28 mouse cellular contexts compared by ENCODE assay signal in the genomic region with DNA sequence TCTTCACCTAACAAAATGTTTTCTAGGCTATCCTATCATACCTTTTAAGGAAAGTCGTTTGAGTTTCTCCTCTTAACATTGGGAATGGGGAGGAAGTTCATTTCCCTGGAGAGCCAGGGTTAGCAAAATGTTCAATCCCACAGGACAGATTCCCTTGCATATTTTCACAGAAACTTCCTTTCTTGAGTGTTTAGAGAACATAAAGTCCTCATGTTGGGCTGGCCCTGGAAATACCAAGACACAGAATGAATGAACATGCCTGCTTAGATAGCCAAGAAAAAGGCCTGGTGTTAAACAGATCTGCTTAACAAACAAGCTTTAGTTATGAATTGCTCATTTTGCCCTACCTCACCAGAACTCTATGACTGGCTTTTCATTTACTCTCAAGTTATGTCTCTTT. TPM values are rescaled to one million over a fixed set of nuclear protein-coding genes. Genes with fewer than 3 reads are reported as not detected.
A peak's percentile ranks its signal among the peaks of the same experiment; 100 is the strongest.
DNase-seq lines count a peak whose midpoint lies in the region; ATAC-seq and TF ChIP-seq lines count a peak whose summit lies in the region.
"Had no signal": no experiment of that assay in that cellular context is flagged by ENCODE, and none has a peak within 500 bp of the region (broad histone marks: within the 10 kb centered on the region; RNA-seq: fewer than 3 reads in every experiment).

No protein-coding gene starts in this region.

- H3K9me3 ChIP-seq in heart, embryonic 13.5 days, result no peaks in the 10 kb centered on the region
- no peaks in the 10 kb centered on the region for H3K9me3 ChIP-seq in liver, embryonic 13.5 days (replicated peaks)
- no peaks in the 10 kb centered on the region for H3K9me3 ChIP-seq in liver, postnatal 0 days (ENCODE audit: low read length)
- H3K9me3 ChIP-seq: embryonic facial prominence, embryonic 10.5 days; limb, embryonic 15.5 days had no signal

- WGBS in heart, embryonic 13.5 days, result 71% methylated on average over 1 of the region's 1 CpGs
- WGBS in liver, embryonic 13.5 days (ENCODE audit: insufficient replicate concordance), result 74% methylated on average over 1 of the region's 1 CpGs
- WGBS in liver, postnatal 0 days (ENCODE audit: insufficient replicate concordance), result 84% methylated on average over 1 of the region's 1 CpGs

- no peak for TF ChIP-seq EP300 in liver, postnatal 0 days (IDR thresholded peaks at IDR 0.05; ENCODE audit: low read depth)

- H3K4me1 ChIP-seq in heart, embryonic 13.5 days, result peaks cover 20% of the 10 kb centered on the region
- H3K4me1 ChIP-seq in liver, embryonic 13.5 days (replicated peaks), result peaks cover 72% of the 10 kb centered on the region
- peaks cover 32% of the 10 kb centered on the region for H3K4me1 ChIP-seq in liver, postnatal 0 days (ENCODE audit: insufficient read depth)

- ATAC-seq in heart, embryonic 13.5 days (ENCODE audit: extremely low read depth, insufficient number of reproducible peaks, low FRiP score, low TSS enrichment), result no peak
- no peak for ATAC-seq in liver, embryonic 13.5 days (ENCODE audit: low read depth)
- no peak for ATAC-seq in liver, postnatal 0 days
- ATAC-seq: forebrain, postnatal 0 days; hindbrain, postnatal 0 days; intestine, embryonic 16.5 days; lung, postnatal 0 days; midbrain, embryonic 16.5 days; Patski had no signal

- intact Hi-C loops in gastrocnemius, postnatal 14 days (cut with DNase I; ENCODE audit: low total_unique reads), result no loop called here

- 0 out of 2 replicates have a peak, but pooled peaks cover 2% of the 10 kb centered on the region for H3K27me3 ChIP-seq in heart, embryonic 13.5 days (replicated peaks)
- no peaks in the 10 kb centered on the region for H3K27me3 ChIP-seq in liver, embryonic 13.5 days
- no peaks in the 10 kb centered on the region for H3K27me3 ChIP-seq in liver, postnatal 0 days (ENCODE audit: insufficient read depth, low read length)
- H3K27me3 ChIP-seq: limb, embryonic 15.5 days; Patski had no signal

- H3K27ac ChIP-seq in heart, embryonic 13.5 days (replicated peaks), result no peak overlapping the region
- H3K27ac ChIP-seq in liver, embryonic 13.5 days, result peak overlapping the region; percentile 96
- H3K27ac ChIP-seq in liver, postnatal 0 days (ENCODE audit: low read depth), result peak overlapping the region; percentile 97
- H3K27ac ChIP-seq: kidney, postnatal 0 days; limb, embryonic 15.5 days; macrophage had no signal

- peak; percentile 20 for DNase-seq in gastrocnemius, postnatal 25 days
- no peak for DNase-seq in gastrocnemius, postnatal 14 days
- DNase-seq in heart, postnatal 4 days, result no peak
- DNase-seq in liver, embryonic 13.5 days, result no peak
- DNase-seq in liver, result no peak
- no peak for DNase-seq in liver, postnatal 0 days
- DNase-seq in retina, embryonic 14.5 days (ENCODE audit: low spot score), result no peak
- DNase-seq: adrenal gland, postnatal 36 days; cerebellum, adult 11 months; cerebellum, postnatal 10 days; forebrain, postnatal 0 days; left cerebral cortex, postnatal 4 days; right cerebral cortex, adult 18-20 months; right cerebral cortex, postnatal 4 days; thymus, adult 2 months; thymus, postnatal 4 days had no signal

- H3K4me2 ChIP-seq in heart, embryonic 13.5 days, result peak overlapping the region; percentile 11; the same call in 1 of the 2 replicates
- peak overlapping the region; percentile 76 for H3K4me2 ChIP-seq in liver, embryonic 13.5 days
- H3K4me2 ChIP-seq in liver, postnatal 0 days (ENCODE audit: low read depth, low read length), result peak overlapping the region; percentile 71; the same call in 1 of the 2 replicates

- H3K9ac ChIP-seq in heart, embryonic 13.5 days, result no peak overlapping the region
- H3K9ac ChIP-seq in liver, embryonic 13.5 days, result peak overlapping the region; percentile 100
- H3K9ac ChIP-seq in liver, postnatal 0 days (replicated peaks), result 0 out of 2 replicates have a peak overlapping the region, but pooled peaks have one; percentile 2
- H3K9ac ChIP-seq: limb, embryonic 15.5 days had no signal

- H3K4me3 ChIP-seq in heart, embryonic 13.5 days, result no peak overlapping the region
- H3K4me3 ChIP-seq in liver, embryonic 13.5 days (replicated peaks), result no peak overlapping the region
- no peak overlapping the region for H3K4me3 ChIP-seq in liver, postnatal 0 days (ENCODE audit: low read depth, low read length)

- no peak for TF ChIP-seq CTCF in liver, postnatal 0 days (IDR thresholded peaks at IDR 0.05; ENCODE audit: low read depth)

- H3K36me3 ChIP-seq in heart, embryonic 13.5 days, result no peaks in the 10 kb centered on the region
- H3K36me3 ChIP-seq in liver, embryonic 13.5 days, result 0 out of 2 replicates have a peak, but pooled peaks cover 2% of the 10 kb centered on the region
- no peaks in the 10 kb centered on the region for H3K36me3 ChIP-seq in liver, postnatal 0 days (replicated peaks; ENCODE audit: insufficient read depth, low read length)
- H3K36me3 ChIP-seq: embryonic facial prominence, embryonic 10.5 days; limb, embryonic 15.5 days had no signal

RNA-seq across cellular contexts. Expression of a gene that starts 1.2 kb away (rescaled TPM):
- total RNA-seq in gastrocnemius, postnatal 25 days (2021), result 10 to 100 TPM; 53.5 to 56.8 TPM
- total RNA-seq in gastrocnemius, postnatal 14 days (2021), result 10 to 100 TPM; 45.8 to 71.0 TPM
- 8.7 and 9.9 TPM in 2 replicates for polyA plus RNA-seq in heart, embryonic 13.5 days (2015; fragmentation: Nextera tagmentation; extraction: Ambion mirVana)
- 10 to 100 TPM; 96.7 to 98.2 TPM for total RNA-seq in heart, postnatal 4 days (2021)
- polyA plus RNA-seq in liver, embryonic 13.5 days (2015; fragmentation: Nextera tagmentation; extraction: Ambion mirVana), result 12.8 and 14.2 TPM in 2 replicates
- 7.6 and 8.3 TPM in 2 replicates for polyA plus RNA-seq in liver, postnatal 0 days (2015; fragmentation: Nextera tagmentation; extraction: Ambion mirVana)

RNA-seq across cellular contexts. Expression of a gene that starts 16.7 kb away (rescaled TPM):
- 1 to 10 TPM; 2.8 to 5.0 TPM for total RNA-seq in gastrocnemius, postnatal 25 days (2021)
- 1 to 10 TPM; 3.7 to 7.1 TPM for total RNA-seq in gastrocnemius, postnatal 14 days (2021)
- 15.4 and 16.8 TPM in 2 replicates for polyA plus RNA-seq in heart, embryonic 13.5 days (2015; fragmentation: Nextera tagmentation; extraction: Ambion mirVana)
- 10 to 100 TPM; 13.6 to 14.2 TPM for total RNA-seq in heart, postnatal 4 days (2021)
- polyA plus RNA-seq in liver, embryonic 13.5 days (2015; fragmentation: Nextera tagmentation; extraction: Ambion mirVana), result 30.3 and 33.0 TPM in 2 replicates
- 19.0 and 22.8 TPM in 2 replicates for polyA plus RNA-seq in liver, postnatal 0 days (2015; fragmentation: Nextera tagmentation; extraction: Ambion mirVana)

RNA-seq across cellular contexts. Expression of a gene that starts 16.8 kb away (rescaled TPM):
- 10 to 100 TPM in 1 of 2 experiments, 1 to 10 TPM in 1; 7.0 to 11.5 TPM for total RNA-seq in gastrocnemius, postnatal 25 days (2021)
- 10 to 100 TPM in 1 of 2 experiments, 1 to 10 TPM in 1; 8.6 to 10.6 TPM for total RNA-seq in gastrocnemius, postnatal 14 days (2021)
- polyA plus RNA-seq in heart, embryonic 13.5 days (2015; fragmentation: Nextera tagmentation; extraction: Ambion mirVana), result 14.5 and 16.2 TPM in 2 replicates
- total RNA-seq in heart, postnatal 4 days (2021), result 1 to 10 TPM; 8.6 to 9.1 TPM
- polyA plus RNA-seq in liver, embryonic 13.5 days (2015; fragmentation: Nextera tagmentation; extraction: Ambion mirVana), result 13.2 and 15.1 TPM in 2 replicates
- 12.5 and 14.1 TPM in 2 replicates for polyA plus RNA-seq in liver, postnatal 0 days (2015; fragmentation: Nextera tagmentation; extraction: Ambion mirVana)

RNA-seq across cellular contexts. Expression of a gene that starts 16.8 kb away (rescaled TPM):
- total RNA-seq in gastrocnemius, postnatal 25 days (2021), result under 1 TPM; 0.29 to 0.43 TPM
- under 1 TPM in 1 of 2 experiments, not detected in 1; 0.11 TPM for total RNA-seq in gastrocnemius, postnatal 14 days (2021)
- 0.21 and 0.24 TPM in 2 replicates for polyA plus RNA-seq in heart, embryonic 13.5 days (2015; fragmentation: Nextera tagmentation; extraction: Ambion mirVana)
- under 1 TPM in 1 of 2 experiments, not detected in 1; 0.27 TPM for total RNA-seq in heart, postnatal 4 days (2021)
- 0.42 and 0.67 TPM in 2 replicates for polyA plus RNA-seq in liver, embryonic 13.5 days (2015; fragmentation: Nextera tagmentation; extraction: Ambion mirVana)
- 0.12 TPM in 1 of 2 replicates, not detected in the other for polyA plus RNA-seq in liver, postnatal 0 days (2015; fragmentation: Nextera tagmentation; extraction: Ambion mirVana)
- total RNA-seq: left cerebral cortex, postnatal 4 days had no signal
- polyA plus RNA-seq: embryonic facial prominence, embryonic 10.5 days; lung, postnatal 0 days; macrophage had no signal

RNA-seq across cellular contexts. Expression of a gene that starts 39.8 kb away (rescaled TPM):
- total RNA-seq in gastrocnemius, postnatal 25 days (2021), result under 1 TPM; 0.56 to 0.70 TPM
- total RNA-seq in gastrocnemius, postnatal 14 days (2021), result under 1 TPM in 1 of 2 experiments, not detected in 1; 0.33 TPM
- 0.22 TPM in 1 of 2 replicates, not detected in the other for polyA plus RNA-seq in heart, embryonic 13.5 days (2015; fragmentation: Nextera tagmentation; extraction: Ambion mirVana)
- not detected for total RNA-seq in heart, postnatal 4 days (2021)
- 1.9 and 2.1 TPM in 2 replicates for polyA plus RNA-seq in liver, embryonic 13.5 days (2015; fragmentation: Nextera tagmentation; extraction: Ambion mirVana)
- 0.07 and 0.54 TPM in 2 replicates for polyA plus RNA-seq in liver, postnatal 0 days (2015; fragmentation: Nextera tagmentation; extraction: Ambion mirVana)
- total RNA-seq: adrenal gland, adult 18-20 months; adrenal gland, postnatal 36 days; forebrain, postnatal 0 days; heart, adult 18-20 months; hindbrain, postnatal 0 days had no signal
- polyA plus RNA-seq: forebrain, postnatal 0 days; macrophage had no signal

Comparison
In these comparisons a context has a peak if more than half of its experiments do, and no peak if none do; other contexts are left out.
1. H3K4me2 ChIP-seq: peak in every context shown above with its lines; median percentile 76 in liver, embryonic 13.5 days; 71 in liver, postnatal 0 days; 11 in heart, embryonic 13.5 days.